Mouse (Mus musculus): ENCODE data around the gene Agk. TPM values are rescaled to one million over a fixed set of nuclear protein-coding genes. Genes with fewer than 3 reads are reported as not detected.

Agk gene
- total RNA-seq, 2 experiments from 2014 or later: 57.1 to 63.5 TPM

DNA sequence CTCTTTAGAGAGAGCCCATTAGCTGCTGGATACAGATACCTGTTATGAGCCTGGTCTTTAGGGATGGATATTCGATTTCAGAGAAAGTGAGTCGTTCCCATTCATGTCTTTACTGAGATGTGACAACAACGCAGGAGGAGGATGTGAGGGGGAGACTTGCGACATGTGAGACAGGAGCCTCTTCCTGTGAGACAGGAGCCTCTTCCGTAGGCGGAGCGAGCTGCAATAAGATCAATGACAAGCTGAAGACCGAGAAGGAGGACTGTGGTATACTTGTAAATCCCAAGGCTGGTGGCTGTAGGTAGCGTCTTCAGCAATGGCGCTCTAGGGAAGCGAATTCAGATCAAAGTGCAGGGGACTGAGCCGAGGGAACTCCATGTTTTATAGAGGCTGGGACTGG lies 114.8 kb downstream of the Agk start:
- no peak for DNase-seq (ENCODE audit: low spot score in 2 of 2)

DNA sequence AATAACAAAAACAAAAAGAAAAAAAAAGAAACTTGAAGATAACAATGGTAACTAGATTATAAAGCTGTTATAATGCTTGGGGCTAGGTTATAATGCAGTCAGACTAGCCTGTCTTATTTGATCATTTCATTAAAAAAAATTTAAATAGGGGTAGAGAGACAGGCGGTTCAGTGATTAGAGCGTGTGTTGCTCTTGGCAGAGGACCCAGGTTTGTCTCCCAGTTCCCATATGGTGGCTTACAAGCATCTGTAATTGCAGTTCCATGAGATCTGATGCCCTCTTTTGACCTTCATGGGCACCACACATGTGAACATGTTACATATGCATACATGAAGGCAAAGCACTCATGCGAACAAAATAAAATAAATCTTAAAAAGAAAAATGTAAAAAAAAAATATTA lies 116.3 kb downstream of the Agk start:
- DNase-seq (ENCODE audit: low spot score in 2 of 2): no peak

DNA sequence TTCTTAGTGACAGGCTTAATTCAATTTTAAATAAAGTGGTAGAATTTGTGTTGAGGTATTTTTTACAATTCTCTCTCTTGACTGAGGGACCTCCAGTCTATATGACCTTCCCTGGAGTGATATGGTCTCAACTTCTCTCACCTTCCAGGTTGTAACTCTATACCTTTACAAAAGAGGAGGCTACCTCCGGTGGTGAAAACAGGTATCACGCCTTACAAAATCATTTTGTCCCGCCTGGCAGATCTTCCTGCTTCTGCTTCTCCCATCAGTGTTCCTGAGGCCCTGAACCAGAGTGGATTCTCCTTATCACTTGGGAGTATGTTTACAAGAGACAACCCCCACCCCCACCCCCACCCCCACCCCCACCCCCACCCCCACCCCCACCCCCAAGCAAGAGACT lies 116.8 kb downstream of the Agk start:
- DNase-seq (ENCODE audit: low spot score in 2 of 2): no peak

DNA sequence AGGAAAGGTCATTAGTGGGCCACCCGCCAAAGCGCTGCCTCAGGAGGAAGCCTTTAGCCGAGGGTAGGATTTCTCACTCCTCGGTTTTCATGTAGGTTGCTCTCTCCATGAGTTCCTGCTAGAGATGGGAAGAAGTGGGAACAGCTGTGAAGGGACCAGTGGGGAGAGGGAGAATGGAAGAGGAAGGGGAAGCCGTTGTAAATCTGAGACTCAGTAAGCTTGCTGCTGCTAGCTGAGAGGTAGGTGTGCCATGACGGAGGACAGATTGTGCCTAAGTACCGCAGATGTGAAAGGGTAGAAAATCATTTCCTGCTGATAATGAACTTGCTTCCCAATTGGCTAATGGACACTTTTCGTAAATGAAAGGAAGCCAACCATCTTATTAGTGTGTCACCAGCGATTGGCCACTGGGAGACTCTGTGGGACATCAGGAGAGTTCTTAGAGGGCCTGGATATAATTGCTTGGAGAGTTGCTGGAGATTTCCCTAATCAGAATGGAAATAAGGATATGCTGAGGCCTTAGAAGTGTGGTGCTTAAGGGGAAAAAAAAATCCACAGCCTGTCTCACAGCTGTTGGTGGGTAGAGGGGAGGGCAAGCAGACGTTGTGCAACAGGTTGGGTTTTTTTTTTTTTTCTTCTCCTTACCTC lies 118.4 kb downstream of the Agk start:
- no peak for DNase-seq (ENCODE audit: low spot score in 2 of 2)

Other genes with a start within 250 kb of the Agk start
- 10 to 100 TPM; 35.6 to 39.5 TPM for gene E330009J07Rik, start 111.0 kb downstream of the Agk start, total RNA-seq (2021)
- not detected for gene Wee2, start 113.9 kb downstream of the Agk start, total RNA-seq (2021)
- gene Ssbp1, start 146.2 kb downstream of the Agk start, total RNA-seq (2021): 10 to 100 TPM; 36.9 to 37.5 TPM
- gene Tas2r137, start 166.1 kb downstream of the Agk start, total RNA-seq (2021): not detected
- gene Tas2r108, start 168.4 kb downstream of the Agk start, total RNA-seq (2021): not detected
- gene Prss37, start 194.3 kb downstream of the Agk start, total RNA-seq (2021): not detected
- gene Olfr461, start 229.9 kb downstream of the Agk start, total RNA-seq (2021): not detected
- not detected for gene Olfr460, start 244.3 kb downstream of the Agk start, total RNA-seq (2021)

Measured in layer of hippocampus, postnatal 10 days (tissue).